Mouse (Mus musculus): ENCODE data around the gene Cab39. TPM values are rescaled to one million over a fixed set of nuclear protein-coding genes. Genes with fewer than 3 reads are reported as not detected.

Cab39 gene
- polyA plus RNA-seq, 1 experiment from 2014 or later: 24.1 TPM

DNA sequence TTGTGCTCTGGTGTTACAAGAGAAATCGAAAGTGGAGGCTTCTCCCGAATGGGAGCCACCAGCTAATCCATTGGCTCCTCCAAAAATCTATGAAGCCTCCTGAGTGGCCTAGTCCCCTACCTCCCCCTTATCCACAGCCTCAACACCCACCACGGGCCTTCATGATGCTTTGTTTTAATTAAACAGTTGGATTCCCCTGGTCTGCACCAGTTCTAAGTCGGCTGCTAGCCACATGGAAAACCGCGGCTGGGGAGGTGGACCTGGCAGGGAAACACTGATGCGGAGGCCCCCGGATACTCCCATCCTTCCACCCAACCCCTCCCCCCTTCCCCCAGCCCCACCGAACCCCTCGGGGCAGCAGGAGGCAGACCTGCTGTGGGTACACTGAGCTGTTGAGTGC lies 71.1 kb downstream of the Cab39 start:
- H3K4me1 ChIP-seq (ENCODE audit: control insufficient read depth, insufficient read depth, low read length): 0 out of 2 replicates have a peak, but pooled peaks cover 2% of the 10 kb centered on the region
- no peaks in the 10 kb centered on the region for H3K27me3 ChIP-seq (ENCODE audit: control insufficient read depth, insufficient read depth, low read length)
- no peak overlapping the region for H3K4me2 ChIP-seq (ENCODE audit: low read depth, low read length)
- H3K9ac ChIP-seq (ENCODE audit: low read length): no peak overlapping the region
- no peak overlapping the region for H3K4me3 ChIP-seq (ENCODE audit: low read length)
- no peaks in the 10 kb centered on the region for H3K36me3 ChIP-seq (ENCODE audit: control insufficient read depth, insufficient read depth)
- no peak overlapping the region for H3K27ac ChIP-seq (ENCODE audit: low read length)
- WGBS: 90% methylated on average over 10 of the region's 10 CpGs
- no peak for ATAC-seq (replicated peaks; ENCODE audit: extremely low read depth, insufficient read depth, low FRiP score)
- peaks cover 19% of the 10 kb centered on the region for H3K9me3 ChIP-seq (replicated peaks; ENCODE audit: control insufficient read depth, low read length)

DNA sequence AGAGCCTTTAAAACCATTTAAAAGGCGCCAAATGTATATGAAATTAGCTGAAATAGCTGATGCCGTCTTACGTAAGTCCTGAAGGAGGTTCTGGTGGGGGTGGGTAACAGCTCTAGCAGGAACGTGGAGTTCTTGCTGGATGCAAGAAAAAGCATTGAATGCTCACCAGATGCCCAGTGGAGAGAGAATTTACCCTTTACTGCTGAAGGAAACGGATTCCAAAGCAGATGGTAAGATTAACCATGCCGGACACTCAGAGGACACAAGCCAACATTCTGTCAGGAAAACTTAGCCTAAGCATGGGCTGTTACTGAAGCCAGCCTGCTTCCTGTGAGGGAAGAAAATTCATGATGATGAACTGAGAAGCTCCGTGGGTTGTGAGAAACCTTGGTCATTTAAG lies 76.8 kb downstream of the Cab39 start:
- H3K36me3 ChIP-seq (ENCODE audit: control insufficient read depth, insufficient read depth): no peaks in the 10 kb centered on the region
- no peak overlapping the region for H3K4me2 ChIP-seq (ENCODE audit: low read depth, low read length)
- H3K4me3 ChIP-seq (ENCODE audit: low read length): no peak overlapping the region
- no peak for ATAC-seq (replicated peaks; ENCODE audit: extremely low read depth, insufficient read depth, low FRiP score)
- H3K27me3 ChIP-seq (ENCODE audit: control insufficient read depth, insufficient read depth, low read length): no peaks in the 10 kb centered on the region
- H3K27ac ChIP-seq (ENCODE audit: low read length): no peak overlapping the region
- WGBS: 78% methylated on average over 7 of the region's 7 CpGs
- 0 out of 2 replicates have a peak, but pooled peaks cover 2% of the 10 kb centered on the region for H3K4me1 ChIP-seq (ENCODE audit: control insufficient read depth, insufficient read depth, low read length)
- peaks cover 10% of the 10 kb centered on the region for H3K9me3 ChIP-seq (replicated peaks; ENCODE audit: control insufficient read depth, low read length)
- no peak overlapping the region for H3K9ac ChIP-seq (ENCODE audit: low read length)

DNA sequence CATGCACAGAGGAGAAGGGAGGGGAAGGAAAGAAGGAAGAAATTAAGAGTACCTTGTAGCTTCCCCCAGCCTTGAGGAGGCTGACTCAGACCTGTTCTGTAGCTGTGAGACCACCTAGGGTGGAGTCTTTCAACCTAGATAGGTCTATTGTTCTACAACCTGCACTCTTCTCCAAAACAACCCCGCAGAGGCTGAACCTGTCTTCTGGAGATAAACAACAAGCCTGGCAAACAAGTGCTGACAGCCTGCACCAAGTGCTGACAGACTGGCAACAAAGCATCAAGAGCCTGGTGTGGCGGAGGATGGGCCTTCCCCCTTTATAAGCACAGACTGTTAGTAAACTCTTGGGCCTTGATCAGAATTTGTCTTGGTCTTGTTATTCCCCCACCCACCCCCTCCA lies 77.3 kb downstream of the Cab39 start:
- H3K9me3 ChIP-seq (replicated peaks; ENCODE audit: control insufficient read depth, low read length): peaks cover 14% of the 10 kb centered on the region
- ATAC-seq (replicated peaks; ENCODE audit: extremely low read depth, insufficient read depth, low FRiP score): no peak
- H3K4me1 ChIP-seq (ENCODE audit: control insufficient read depth, insufficient read depth, low read length): 0 out of 2 replicates have a peak, but pooled peaks cover 2% of the 10 kb centered on the region
- no peaks in the 10 kb centered on the region for H3K27me3 ChIP-seq (ENCODE audit: control insufficient read depth, insufficient read depth, low read length)
- H3K36me3 ChIP-seq (ENCODE audit: control insufficient read depth, insufficient read depth): no peaks in the 10 kb centered on the region
- WGBS: 45% methylated on average over 2 of the region's 2 CpGs
- H3K27ac ChIP-seq (ENCODE audit: low read length): no peak overlapping the region
- H3K4me3 ChIP-seq (ENCODE audit: low read length): no peak overlapping the region
- no peak overlapping the region for H3K9ac ChIP-seq (ENCODE audit: low read length)
- no peak overlapping the region for H3K4me2 ChIP-seq (ENCODE audit: low read depth, low read length)

GRCm38 (mm10) chr1:85882003-85882402 lies 88.8 kb downstream of the Cab39 start:
- WGBS: 92% methylated on average over 12 of the region's 12 CpGs
- Histone ChIP-seq H3K36me3 (ENCODE audit: control insufficient read depth, insufficient read depth) (no peaks in the 10 kb centered on the region), H3K4me1 (ENCODE audit: control insufficient read depth, insufficient read depth, low read length) (no peaks in the 10 kb centered on the region), H3K27me3 (ENCODE audit: control insufficient read depth, insufficient read depth, low read length) (no peaks in the 10 kb centered on the region), H3K27ac (ENCODE audit: low read length) (no peak overlapping the region), H3K4me3 (ENCODE audit: low read length) (no peak overlapping the region), H3K9me3 (replicated peaks; ENCODE audit: control insufficient read depth, low read length) (peaks cover 19% of the 10 kb centered on the region), H3K4me2 (ENCODE audit: low read depth, low read length) (no peak overlapping the region), H3K9ac (ENCODE audit: low read length) (no peak overlapping the region)
- ATAC-seq (replicated peaks; ENCODE audit: extremely low read depth, insufficient read depth, low FRiP score): no peak

DNA sequence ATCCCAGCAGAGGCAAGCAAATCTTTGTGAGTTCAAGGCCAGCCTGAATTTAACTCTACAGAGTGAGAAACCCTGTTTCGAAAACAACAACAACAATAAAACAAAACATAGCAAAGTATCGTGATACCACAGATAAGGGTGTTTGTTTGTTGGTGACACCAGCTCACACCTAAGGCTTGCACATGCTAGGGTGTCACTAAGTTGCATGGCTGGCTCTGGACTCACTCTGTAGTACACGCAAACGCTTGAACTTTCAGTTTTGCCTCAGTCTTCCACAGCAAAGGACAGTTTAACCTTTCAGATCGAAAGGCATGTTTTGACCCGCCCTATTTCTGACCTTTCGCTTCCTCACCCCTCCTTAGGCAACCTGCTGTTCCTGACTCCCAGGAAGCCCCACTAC lies 94.0 kb downstream of the Cab39 start:
- no peak overlapping the region for H3K4me3 ChIP-seq (ENCODE audit: low read length)
- H3K9ac ChIP-seq (ENCODE audit: low read length): no peak overlapping the region
- no peak overlapping the region for H3K4me2 ChIP-seq (ENCODE audit: low read depth, low read length)
- 87% methylated on average over 7 of the region's 7 CpGs for WGBS
- no peak for ATAC-seq (replicated peaks; ENCODE audit: extremely low read depth, insufficient read depth, low FRiP score)
- no peaks in the 10 kb centered on the region for H3K27me3 ChIP-seq (ENCODE audit: control insufficient read depth, insufficient read depth, low read length)
- peaks cover 4% of the 10 kb centered on the region for H3K9me3 ChIP-seq (replicated peaks; ENCODE audit: control insufficient read depth, low read length)
- H3K27ac ChIP-seq (ENCODE audit: low read length): no peak overlapping the region
- H3K4me1 ChIP-seq (ENCODE audit: control insufficient read depth, insufficient read depth, low read length): no peaks in the 10 kb centered on the region
- H3K36me3 ChIP-seq (ENCODE audit: control insufficient read depth, insufficient read depth): no peaks in the 10 kb centered on the region

- ATAC-seq (replicated peaks; ENCODE audit: extremely low read depth, insufficient read depth, low FRiP score): peak; percentile 74
- Histone ChIP-seq H3K27ac (ENCODE audit: low read length) (peak within 1 kb of the TSS; percentile 83), H3K9ac (ENCODE audit: low read length) (peak within 1 kb of the TSS; percentile 79), H3K4me1 (ENCODE audit: control insufficient read depth, insufficient read depth, low read length) (peaks cover 45% of the 10 kb centered on the region), H3K27me3 (ENCODE audit: control insufficient read depth, insufficient read depth, low read length) (no peaks in the 10 kb centered on the region), H3K4me2 (ENCODE audit: low read depth, low read length) (peak within 1 kb of the TSS; percentile 93), H3K9me3 (replicated peaks; ENCODE audit: control insufficient read depth, low read length) (no peaks in the 10 kb centered on the region), H3K36me3 (ENCODE audit: control insufficient read depth, insufficient read depth) (no peaks in the 10 kb centered on the region), H3K4me3 (ENCODE audit: low read length) (peak within 1 kb of the TSS; percentile 74)
- WGBS: under 1% methylated on average over 33 of the region's 35 CpGs
These were observed 101.0 kb downstream of the Cab39 start, which contains the start of gene Itm2c for GRCm38 (mm10) chr1:85894231-85894747. TSS of gene Itm2c (plus strand) at chr1:85894281.

DNA sequence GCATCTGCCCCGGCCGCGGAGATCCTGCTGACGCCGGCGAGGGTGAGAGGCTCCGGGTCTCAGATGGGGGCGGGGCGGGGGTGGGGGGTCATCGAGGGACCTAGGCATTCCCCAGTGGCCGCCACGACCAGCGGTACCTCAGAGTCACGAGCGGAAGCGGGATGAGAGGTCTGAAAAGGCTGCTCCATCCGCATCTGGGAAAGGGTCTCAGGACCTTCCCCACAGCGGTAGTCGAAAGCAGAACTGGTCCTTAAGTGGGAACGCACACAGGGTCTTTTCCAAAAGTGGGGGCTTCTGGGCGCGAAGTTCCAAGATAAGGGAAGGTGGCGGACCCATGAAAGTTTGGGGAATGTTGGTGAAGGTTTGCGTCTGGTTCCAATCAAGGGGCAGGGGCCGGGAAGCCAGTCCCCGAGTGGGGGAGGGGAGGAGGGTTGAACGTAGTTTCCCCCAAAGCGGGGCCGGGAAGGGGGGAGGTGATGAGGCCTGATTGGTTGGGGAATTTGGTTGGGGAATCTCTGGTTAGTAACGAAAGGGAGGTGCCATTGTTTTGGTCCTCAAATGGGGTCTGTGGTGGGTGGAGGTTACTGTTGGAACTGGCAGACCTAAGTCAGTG lies 101.6 kb downstream of the Cab39 start:
- peak; percentile 16 for ATAC-seq (replicated peaks; ENCODE audit: extremely low read depth, insufficient read depth, low FRiP score)
- Histone ChIP-seq H3K27ac (ENCODE audit: low read length) (peak overlapping the region; percentile 83), H3K9me3 (replicated peaks; ENCODE audit: control insufficient read depth, low read length) (no peaks in the 10 kb centered on the region), H3K4me3 (ENCODE audit: low read length) (peak overlapping the region; percentile 74), H3K4me1 (ENCODE audit: control insufficient read depth, insufficient read depth, low read length) (peaks cover 50% of the 10 kb centered on the region), H3K4me2 (ENCODE audit: low read depth, low read length) (peak overlapping the region; percentile 93), H3K36me3 (ENCODE audit: control insufficient read depth, insufficient read depth) (no peaks in the 10 kb centered on the region), H3K9ac (ENCODE audit: low read length) (peak overlapping the region; percentile 79), H3K27me3 (ENCODE audit: control insufficient read depth, insufficient read depth, low read length) (no peaks in the 10 kb centered on the region)
- WGBS: under 1% methylated on average over 30 of the region's 30 CpGs

DNA sequence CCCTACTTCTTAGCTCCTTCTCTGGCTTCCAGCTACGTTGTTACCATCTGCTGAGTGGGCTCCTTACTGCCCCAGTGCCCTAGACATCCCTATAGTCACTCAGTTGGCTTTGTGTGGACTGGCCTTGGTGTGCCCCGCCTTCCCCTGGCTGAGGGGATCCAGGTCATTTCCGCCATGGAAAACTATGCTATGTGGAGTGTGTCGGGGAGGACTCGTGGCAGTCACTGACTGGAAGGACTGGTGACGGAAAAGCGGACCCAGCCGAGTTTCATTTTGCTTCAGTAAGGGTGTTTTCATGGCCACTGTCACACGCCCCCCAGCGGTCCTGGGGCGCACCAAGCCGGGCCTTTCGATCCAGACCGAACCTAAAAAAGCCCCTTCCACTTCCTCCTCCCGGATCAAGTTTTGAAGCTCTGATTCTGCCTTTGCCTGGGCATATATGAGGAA lies 102.2 kb downstream of the Cab39 start:
- H3K4me1 ChIP-seq (ENCODE audit: control insufficient read depth, insufficient read depth, low read length): peaks cover 55% of the 10 kb centered on the region
- H3K27ac ChIP-seq (ENCODE audit: low read length): peak overlapping the region; percentile 83
- ATAC-seq (replicated peaks; ENCODE audit: extremely low read depth, insufficient read depth, low FRiP score): peak; percentile 73
- no peaks in the 10 kb centered on the region for H3K36me3 ChIP-seq (ENCODE audit: control insufficient read depth, insufficient read depth)
- peak overlapping the region; percentile 74 for H3K4me3 ChIP-seq (ENCODE audit: low read length)
- 6% methylated on average over 15 of the region's 15 CpGs for WGBS
- no peaks in the 10 kb centered on the region for H3K9me3 ChIP-seq (replicated peaks; ENCODE audit: control insufficient read depth, low read length)
- H3K9ac ChIP-seq (ENCODE audit: low read length): peak overlapping the region; percentile 79
- H3K4me2 ChIP-seq (ENCODE audit: low read depth, low read length): peak overlapping the region; percentile 93
- H3K27me3 ChIP-seq (ENCODE audit: control insufficient read depth, insufficient read depth, low read length): no peaks in the 10 kb centered on the region

- Histone ChIP-seq H3K4me1 (ENCODE audit: control insufficient read depth, insufficient read depth, low read length) (peaks cover 62% of the 10 kb centered on the region), H3K4me3 (ENCODE audit: low read length) (peak overlapping the region; percentile 74), H3K27ac (ENCODE audit: low read length) (peak overlapping the region; percentile 83), H3K27me3 (ENCODE audit: control insufficient read depth, insufficient read depth, low read length) (no peaks in the 10 kb centered on the region), H3K9me3 (replicated peaks; ENCODE audit: control insufficient read depth, low read length) (no peaks in the 10 kb centered on the region), H3K4me2 (ENCODE audit: low read depth, low read length) (peak overlapping the region; percentile 93), H3K9ac (ENCODE audit: low read length) (peak overlapping the region; percentile 79), H3K36me3 (ENCODE audit: control insufficient read depth, insufficient read depth) (no peaks in the 10 kb centered on the region)
- ATAC-seq (replicated peaks; ENCODE audit: extremely low read depth, insufficient read depth, low FRiP score): no peak
- WGBS: 77% methylated on average over 5 of the region's 5 CpGs
These were observed 102.9 kb downstream of the Cab39 start for GRCm38 (mm10) chr1:85896110-85896509.
